Mouse (Mus musculus): ENCODE measurements at regions not wholly inside any gene's neighbourhood (a gene's known extent, or its start where the extent isn't known, plus 50 kb on each side); places are given as distances from the start of the nearest gene placed in this dataset.

DNA sequence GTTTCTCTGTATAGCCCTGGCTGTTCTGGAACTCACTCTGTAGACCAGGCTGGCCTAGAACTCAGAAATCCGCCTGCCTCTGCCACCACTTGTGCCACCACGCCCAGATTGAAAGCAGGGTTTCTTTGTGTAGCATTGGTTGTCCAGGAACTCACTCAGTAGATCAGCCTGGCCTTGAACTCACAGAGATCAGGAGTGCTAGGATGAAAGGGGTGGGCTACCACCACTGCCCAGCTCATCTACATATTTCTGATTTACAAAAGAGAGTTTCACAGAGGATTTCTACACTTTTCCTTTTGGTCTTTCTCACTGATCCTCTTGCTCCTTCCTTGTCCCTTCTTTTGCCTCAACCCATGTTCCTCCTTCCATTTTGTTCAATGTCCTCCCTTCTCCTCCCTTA, 53.1 kb upstream of the Lbx1 start:
- no peak for DNase-seq

DNA sequence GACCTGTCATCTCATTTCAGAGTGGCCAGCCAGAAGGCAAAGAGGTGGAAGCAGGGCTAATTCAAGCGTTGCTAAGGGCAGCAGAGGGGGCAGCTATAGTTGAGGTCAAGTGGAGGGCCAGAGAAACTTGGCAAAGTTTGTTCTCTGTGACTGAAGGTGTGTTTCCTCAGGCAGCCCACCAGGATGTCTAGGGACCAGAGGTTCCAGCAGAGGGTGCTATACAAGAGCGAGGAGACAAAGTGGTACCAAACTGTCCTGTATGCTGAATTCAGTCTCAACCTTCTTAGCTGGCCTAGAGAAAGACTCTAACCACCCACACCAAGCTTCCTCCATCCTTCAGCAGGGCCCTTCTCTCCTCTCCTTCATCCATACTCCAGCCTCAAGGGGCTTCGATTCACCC, 62.2 kb upstream of the Lbx1 start:
- DNase-seq: no peak

DNA sequence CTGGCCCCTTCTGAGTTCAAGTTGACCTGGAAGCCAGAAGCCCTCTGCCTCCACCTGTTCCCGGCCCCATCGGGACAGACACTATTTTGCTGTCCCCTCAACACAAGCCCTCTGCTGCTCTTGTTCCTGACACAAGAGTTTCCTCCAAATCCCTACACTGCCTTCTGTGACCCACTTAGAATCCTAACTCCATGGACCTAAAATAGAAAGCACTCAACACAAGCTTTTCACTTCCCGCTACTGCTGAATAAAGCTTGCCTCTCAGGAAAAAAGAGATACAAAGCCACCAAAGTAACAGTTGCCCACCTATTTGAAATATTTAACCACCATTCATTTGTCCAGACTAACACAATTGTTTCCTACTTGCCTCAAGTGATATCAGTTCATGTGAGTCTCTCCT, 63.7 kb upstream of the Lbx1 start:
- DNase-seq: no peak

DNA sequence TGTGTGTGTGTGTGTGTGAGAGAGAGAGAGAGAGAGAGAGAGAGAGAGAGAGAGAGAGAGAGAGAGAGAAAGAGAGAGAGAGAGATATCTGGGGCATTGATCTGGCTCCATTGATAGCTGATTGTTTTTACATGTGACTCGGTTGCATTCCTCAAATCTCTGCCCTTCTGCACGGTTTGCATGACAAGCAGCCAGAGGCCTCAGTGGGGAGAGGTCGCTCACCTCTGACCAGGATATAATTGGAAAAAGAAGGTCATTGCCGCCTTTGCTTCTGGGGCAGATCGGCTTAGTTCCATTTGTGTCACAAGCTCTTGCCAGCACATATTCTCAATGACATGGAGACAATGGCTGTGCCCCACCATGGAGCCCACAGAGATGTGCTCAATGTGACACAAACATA, 63.8 kb upstream of the Btrc start:
- DNase-seq: no peak

DNA sequence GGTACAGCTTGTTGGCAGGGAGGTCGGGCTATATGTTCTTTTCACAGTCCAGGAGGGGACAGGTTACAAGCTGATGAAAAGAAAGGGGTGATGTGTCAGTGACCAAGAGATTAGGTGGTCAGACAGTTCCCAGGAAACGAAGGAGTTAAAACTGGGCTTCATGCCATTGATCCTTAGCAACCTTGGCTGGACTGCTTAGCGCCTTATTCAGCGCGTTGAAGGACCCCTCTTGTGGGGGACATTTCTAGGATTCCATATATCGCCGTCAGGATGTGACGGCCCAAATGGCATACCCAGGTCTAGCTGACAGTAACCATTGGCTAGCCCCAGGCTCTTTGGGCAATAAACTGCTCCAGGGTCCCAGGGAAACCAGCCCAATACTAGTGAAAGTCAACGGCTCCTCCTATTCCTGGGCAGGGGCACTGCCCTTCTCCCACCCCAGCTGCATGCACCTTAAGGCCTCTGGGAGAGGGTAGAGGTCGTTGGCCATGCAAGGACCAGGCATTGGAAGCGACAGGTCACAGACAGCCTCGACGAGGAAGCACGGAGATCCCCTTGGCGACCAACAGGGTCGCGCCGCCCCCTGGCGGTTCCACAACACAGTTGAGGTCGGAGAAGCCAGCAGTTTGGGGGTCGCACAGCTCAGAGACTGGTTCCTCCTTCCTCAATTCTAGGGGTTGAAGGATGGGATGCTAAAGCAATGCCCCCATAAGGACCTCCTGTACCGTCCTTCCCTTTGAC, 62.7 kb upstream of the Btrc start:
- peak; percentile 22 to 56 for DNase-seq

DNA sequence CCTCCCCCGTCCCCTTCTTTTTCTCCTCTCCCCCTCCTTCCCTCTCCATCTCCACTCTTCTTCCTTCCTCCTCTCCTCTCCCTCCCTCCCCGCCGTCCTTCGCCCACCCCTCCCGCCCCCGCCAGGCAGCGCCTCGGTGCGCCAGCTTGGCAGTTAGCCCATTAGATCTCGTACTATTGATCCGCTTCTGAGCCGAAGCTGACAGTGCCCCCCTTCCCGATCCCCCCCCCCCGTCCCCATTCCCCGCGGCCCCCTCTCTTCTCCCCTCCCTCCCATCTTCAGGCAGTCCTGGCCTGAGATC, 62.2 kb upstream of the Btrc start:
- no peak for DNase-seq

DNA sequence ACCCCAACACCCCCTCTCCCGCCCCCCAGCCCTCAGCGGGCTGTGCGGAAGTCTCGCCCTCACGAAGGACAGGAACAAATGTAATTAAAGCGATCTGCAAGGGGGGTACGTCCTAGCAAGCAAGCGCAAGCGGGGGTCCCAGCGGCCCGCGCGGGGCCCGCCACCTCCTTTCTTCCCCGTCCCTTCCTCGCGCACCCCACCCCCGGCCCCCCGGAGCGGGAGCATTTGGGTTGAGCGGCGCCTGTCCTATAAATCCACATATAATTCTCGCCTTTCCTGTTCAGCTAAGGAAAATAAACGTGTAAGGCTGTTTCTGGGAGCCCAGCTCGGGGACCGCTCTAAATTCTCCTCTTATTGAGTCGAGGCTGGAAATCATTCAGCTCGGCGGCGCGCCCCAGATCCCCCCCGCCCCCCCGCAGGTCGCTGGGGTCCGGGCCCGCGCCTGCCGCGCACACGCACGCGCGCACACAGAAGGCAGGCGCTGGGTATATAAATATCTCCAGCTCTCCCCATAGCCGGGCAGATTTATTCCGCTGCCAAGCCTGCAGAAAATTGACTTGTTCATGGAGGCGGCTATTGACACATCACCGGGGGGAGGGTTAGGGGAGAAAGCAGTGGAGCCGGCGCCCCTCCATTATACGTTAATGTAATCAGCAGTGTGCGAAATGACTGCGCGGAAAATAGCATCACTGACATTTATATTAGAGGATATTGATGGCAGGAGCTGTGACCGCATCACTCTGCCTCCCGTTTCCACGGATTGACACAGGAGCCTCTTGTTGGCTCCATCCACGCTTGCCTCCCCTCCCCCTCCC, 61.6 kb upstream of the Btrc start:
- peak; percentile 22 to 57 for DNase-seq

DNA sequence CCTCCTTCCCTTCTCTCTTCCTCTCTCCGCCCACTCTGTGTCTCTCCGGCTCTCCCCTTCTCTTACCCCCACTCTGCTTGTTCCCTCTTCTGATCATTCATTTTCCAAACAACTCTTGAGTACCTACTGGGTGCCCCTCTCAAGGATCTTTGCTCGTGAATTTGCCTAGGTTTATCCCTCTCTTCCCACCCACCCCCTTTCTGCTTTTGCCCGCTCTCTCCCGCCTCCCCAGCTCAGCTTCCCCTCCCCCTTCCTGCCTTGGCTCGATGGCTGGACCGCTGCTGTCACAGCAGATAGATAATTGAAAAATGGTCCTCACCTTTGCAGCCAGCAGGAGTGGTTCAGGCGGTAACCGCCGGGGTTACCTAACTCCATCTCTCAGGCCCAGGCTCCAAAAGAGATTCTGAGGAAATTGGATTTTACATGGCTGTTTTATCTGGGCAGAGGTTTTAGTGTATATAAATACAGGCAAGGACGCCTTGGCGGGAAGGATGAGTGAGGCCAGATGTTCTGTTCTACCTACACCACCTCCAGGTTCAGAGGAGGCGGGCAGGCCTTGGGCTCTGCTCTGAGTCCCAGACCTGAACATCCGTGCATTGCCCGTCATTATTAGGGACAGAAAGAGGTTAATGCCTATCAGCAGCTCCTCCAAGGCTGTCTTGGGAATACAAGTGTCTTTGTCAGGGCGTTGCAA, 60.8 kb upstream of the Btrc start:
- DNase-seq: peak in 1 of 2 experiments; percentile 32

DNA sequence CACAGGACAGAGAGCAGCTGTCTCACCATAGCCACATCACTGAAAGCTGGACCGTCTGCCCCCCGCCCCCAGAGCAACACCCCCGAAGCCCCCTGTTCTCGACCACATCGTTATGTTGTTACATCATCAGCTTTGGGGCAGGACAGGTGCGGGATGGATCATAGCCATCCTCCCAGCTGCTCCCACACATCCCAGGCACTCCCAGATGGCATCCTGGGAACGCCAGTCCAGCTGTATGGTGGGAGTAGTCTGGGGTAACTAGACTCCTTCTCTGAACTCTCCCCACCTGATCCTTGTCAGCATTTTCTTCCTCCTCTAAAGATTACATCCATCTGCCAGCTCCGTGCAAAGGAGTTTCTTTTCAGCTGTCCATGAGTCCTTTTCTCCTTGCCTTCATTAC, 59.0 kb upstream of the Btrc start:
- DNase-seq: no peak

DNA sequence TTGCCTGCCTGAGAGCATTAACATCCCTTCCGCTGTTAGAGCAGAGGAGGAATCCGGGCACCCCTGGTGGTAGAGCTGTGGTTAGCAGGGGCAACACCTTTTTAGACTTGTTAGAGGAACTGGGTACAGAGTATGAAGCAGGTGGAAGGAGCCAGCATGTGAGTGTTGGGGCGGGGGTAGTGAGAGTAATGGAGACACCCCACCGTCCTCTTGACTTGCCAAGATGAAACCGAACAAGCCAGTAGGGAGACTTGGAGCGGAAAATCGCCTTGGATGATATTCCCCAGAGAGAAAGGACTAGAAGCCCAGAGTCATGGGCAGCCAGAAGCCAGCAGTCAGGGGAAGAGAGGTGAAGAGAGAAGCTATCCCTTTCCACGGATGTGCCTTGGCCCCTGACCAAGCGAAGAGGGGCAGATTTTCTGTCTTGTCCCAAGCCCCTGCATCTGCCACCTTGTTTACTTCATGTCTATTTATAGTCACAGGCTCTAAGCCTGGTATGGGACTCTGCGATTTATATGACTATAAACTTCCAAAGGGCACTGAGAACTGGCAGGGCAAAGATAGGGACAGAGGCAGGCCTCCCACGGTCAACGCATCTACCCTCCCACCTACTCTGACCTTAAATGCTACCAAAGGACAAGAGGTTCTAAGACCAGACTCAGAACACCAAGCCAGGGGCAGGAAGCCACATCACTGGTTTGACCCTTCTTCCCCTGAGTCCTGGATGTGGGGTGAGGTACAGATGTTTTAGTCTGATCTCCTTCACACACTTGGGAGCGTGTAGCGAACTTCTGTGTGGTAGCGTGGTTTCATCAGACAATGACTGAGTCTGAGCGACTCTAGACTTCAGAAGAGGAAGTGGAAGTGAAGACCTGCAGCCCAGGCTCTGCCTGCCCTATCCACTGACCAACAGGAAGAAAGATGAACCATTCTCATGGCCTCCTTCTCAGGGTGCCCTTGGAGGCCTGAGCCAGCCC, 55.9 kb upstream of the Btrc start:
- peak in 1 of 2 experiments; percentile 24 for DNase-seq

DNA sequence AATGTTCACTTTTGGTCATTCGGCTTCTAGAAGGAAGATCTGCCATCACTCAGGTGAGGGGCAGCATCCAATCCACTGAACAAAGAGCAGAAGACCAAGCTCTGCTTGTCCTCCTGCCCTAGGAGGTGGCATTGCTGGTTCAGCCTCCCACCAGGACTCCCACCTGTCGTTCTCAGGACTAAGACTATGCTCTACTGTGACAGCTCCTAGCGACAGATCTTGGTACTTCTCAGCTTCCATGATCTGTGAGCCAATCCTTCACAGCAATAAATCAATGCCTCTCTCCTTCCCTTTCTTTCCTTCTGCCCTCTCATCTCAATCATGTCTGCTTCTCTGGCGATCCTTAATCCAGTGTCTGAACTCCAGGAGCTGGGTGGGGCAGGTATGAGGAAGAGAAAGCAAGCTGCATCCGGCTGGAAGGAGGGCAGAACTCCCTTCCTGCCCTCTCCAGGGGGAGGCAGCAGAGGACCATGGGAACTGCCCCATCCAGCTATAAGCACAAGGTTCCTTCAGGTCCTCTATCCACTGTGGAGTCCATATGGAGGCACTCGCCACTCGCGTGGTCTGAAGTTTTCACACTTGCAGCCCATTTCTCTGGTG, 54.8 kb upstream of the Btrc start:
- DNase-seq: peak in 1 of 2 experiments; percentile 34

DNA sequence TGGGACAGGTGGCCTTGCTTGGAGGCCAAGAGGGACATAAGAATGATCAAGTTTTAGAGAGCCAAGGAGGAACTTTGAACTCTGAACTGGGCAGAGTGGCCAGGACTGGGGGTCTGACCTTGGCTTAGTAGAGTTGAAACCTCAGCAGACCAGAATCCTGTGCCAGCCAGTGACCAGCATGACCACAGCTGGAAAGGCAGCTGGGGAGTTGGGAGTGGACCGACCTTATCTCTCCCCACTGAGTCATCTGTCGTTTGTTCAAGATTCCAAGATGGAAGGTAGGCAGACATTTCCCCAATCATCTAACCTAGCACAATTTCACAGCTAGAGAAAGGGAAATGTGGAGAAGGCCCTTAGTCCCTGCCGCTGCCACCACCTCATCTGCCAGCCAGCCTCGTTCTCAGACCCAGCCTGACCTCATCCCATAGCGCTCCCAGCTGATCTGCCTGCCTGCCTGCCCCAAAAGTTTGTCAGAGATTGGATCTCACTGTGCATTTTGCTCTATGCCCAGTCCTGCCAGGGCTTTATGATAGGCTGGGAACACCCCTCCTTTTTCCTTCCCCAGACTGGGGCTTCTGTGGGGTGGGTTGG, 53.1 kb upstream of the Btrc start:
- DNase-seq: no peak

DNA sequence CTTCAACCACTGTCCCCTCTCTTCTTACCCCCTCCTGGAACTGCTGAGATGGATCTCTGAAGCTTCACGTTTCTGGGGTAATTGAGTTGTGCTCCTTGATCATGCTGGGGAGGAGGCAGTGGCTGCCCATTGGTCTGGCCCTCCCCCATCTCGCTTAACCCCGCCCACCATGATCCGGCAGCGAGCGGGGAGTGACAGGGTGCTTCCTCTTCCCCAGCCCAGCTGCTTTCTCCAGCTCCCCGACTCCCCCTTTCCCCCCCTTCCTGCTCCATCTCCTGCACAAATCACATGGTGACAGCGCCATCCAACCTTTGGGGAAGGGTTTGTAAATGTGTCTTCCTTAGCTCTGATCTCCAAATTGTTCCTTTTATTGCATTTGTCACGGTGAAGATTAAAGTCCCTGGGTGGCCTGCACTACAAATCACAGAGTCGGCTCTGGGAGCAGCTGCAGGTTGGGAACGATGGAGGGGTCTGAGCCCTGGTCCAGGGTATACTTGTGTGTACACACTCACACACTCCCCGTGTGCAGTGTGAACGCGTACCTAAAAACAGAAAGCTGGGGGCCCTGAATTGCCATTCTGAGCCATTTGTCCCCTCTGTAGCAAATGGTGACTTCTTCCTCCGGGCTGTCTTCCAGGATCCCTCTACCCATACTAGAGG, 52.5 kb upstream of the Btrc start:
- DNase-seq: peak; percentile 83 to 85

DNA sequence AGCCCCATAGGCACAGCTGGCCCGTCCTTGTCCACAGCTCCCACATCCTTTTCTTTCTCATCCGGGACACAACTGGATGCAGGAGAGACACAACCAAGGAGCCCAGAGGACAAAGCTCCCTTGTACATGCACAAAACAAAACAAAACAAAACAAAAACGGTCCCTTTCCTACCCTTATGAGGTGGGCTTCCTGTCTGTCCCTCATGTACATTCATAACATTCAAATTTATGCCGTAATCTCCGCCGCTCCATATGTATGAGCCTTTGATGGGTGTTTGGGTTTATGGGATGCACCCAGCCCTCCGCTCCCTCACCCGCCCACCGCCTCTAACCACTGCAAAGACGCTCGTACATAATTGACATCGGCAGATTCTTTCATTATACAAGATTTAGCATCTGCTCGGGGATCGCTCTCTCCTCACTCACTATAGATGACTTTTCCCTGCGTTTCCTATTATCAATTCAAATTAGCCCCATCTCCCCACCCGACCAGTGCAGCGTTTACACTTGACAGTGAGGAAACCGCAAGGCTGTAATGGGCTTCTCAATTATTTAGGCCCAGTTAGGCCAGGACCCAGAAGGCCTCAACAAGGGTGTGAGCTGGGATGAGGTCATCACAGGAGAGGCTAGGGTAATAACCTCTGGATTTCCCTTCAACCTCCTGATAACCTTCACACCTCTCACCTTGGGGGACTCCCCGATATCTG, 51.5 kb upstream of the Btrc start:
- no peak for DNase-seq

DNA sequence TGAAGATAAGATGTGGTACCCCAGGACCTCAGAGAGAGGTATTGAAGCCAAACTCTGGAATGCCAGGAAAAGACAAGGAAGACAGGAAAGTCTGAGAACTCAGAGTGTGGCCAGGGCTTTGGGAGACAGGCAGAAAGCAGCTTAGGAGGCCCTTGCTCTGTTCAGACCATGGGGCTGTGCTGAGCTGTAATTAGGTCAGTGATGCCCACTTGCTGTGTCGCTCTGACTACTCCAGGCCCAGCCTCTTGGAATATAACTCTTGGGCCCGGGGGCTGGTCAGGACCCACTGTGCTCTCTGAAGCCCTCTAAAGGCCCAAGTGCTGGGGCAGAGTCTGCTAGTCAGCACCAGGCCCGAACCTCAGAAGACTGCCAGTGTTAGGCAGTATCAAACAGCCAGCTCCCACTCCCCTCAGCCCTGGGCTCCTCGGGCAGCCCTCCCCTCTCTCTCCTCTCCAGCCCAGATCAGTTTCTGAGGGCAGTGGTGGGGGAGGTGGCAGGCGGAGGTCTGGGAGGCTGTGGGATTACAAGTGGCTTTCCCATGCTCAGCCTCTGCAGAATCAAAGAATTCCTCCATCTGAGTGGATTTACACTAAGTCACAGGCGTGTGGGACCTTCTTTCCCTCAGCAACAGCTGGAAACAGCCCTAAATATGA, 50.7 kb upstream of the Btrc start:
- no peak for DNase-seq

Data from heart, adult 18-20 months (tissue).